Comparison of ENCODE assay signal across 8 mouse cellular contexts in the genomic region with DNA sequence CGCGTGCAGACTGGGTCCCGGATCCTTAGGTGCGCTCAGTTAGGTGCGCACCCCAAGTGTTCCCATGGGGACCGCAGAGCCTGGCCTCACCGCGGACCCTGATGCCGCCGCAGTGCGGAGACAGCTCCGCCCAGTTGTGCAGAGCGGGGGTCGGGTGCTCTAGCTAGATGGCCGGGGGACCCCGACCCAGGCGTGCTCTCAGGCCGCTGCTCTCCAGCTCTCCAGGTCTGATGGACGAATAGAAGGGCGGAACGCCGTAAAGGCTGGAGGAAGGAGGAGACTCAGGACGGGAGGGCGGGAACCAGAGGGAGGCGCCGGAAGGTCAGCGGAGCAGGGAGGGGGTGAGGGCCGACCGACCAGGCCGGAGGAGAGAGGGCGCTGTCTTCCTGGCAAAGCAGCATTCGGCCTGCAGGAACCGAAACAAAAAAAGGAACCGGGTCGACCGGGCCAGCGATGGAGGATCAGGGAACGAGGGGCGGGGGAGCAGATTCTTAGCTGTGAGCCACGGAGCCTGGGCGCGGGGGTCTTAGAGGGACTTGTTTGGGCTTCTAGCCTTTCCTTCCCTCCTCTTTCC. TPM values are rescaled to one million over a fixed set of nuclear protein-coding genes. Genes with fewer than 3 reads are reported as not detected.
DNase-seq lines count a peak whose midpoint lies in the region; ATAC-seq lines count a peak whose summit lies in the region.

TSS of gene Six1 (minus strand) at position 220 of the 574 bp plus-strand sequence.

- 0 out of 2 replicates have a peak within 1 kb of the TSS, but pooled peaks have one; percentile 21 for H3K9ac ChIP-seq in forebrain, embryonic 13.5 days
- H3K9ac ChIP-seq in stomach, embryonic 15.5 days, result peak within 1 kb of the TSS; percentile 16; the same call in 1 of the 2 replicates

- peak; percentile 27 for DNase-seq in cerebellum, adult 9-11 months
- no peak for DNase-seq in cerebellum, postnatal 4 days (ENCODE audit: low spot score in 2 of 2)
- peak; percentile 80 to 92 for DNase-seq in adrenal gland, adult (ENCODE audit: inconsistent age in 2 of 2, low spot score in 1 of 2)
- peak; percentile 88 for DNase-seq in heart, postnatal 4 days
- peak; percentile 88 for DNase-seq in limb, embryonic 10.5 days (ENCODE audit: low spot score)
- DNase-seq in mesoderm, embryonic 11.5 days (ENCODE audit: low read depth, low spot score), result peak; percentile 84

- no peaks in the 10 kb centered on the region for H3K36me3 ChIP-seq in forebrain, embryonic 13.5 days (ENCODE audit: poor library complexity, severe bottlenecking)
- no peaks in the 10 kb centered on the region for H3K36me3 ChIP-seq in limb, embryonic 10.5 days
- H3K36me3 ChIP-seq in stomach, embryonic 15.5 days, result no peaks in the 10 kb centered on the region

- peak within 1 kb of the TSS; percentile 64 for H3K4me2 ChIP-seq in forebrain, embryonic 13.5 days
- peak within 1 kb of the TSS; percentile 93 for H3K4me2 ChIP-seq in stomach, embryonic 15.5 days

- H3K4me3 ChIP-seq in forebrain, embryonic 13.5 days, result peak within 1 kb of the TSS; percentile 41
- peak within 1 kb of the TSS; percentile 60 for H3K4me3 ChIP-seq in limb, embryonic 10.5 days
- peak within 1 kb of the TSS; percentile 54 for H3K4me3 ChIP-seq in stomach, embryonic 15.5 days (replicated peaks)

- peaks cover 20% of the 10 kb centered on the region for H3K4me1 ChIP-seq in forebrain, embryonic 13.5 days
- peaks cover 78% of the 10 kb centered on the region for H3K4me1 ChIP-seq in limb, embryonic 10.5 days
- peaks cover 12% of the 10 kb centered on the region; the same call in 1 of the 2 replicates for H3K4me1 ChIP-seq in stomach, embryonic 15.5 days

- no peak within 1 kb of the TSS for H3K27ac ChIP-seq in forebrain, embryonic 13.5 days
- peak within 1 kb of the TSS; percentile 89 for H3K27ac ChIP-seq in limb, embryonic 10.5 days
- H3K27ac ChIP-seq in stomach, embryonic 15.5 days, result no peak within 1 kb of the TSS

- under 1% methylated on average over 41 of the region's 42 CpGs for WGBS in forebrain, embryonic 13.5 days
- WGBS in limb, embryonic 10.5 days, result 1% methylated on average over 41 of the region's 42 CpGs
- under 1% methylated on average over 41 of the region's 42 CpGs for WGBS in stomach, embryonic 15.5 days

- peak; percentile 75 for ATAC-seq in forebrain, embryonic 13.5 days
- ATAC-seq in stomach, embryonic 15.5 days (ENCODE audit: insufficient read depth, low FRiP score, low read depth), result peak; percentile 85

- H3K9me3 ChIP-seq in forebrain, embryonic 13.5 days (replicated peaks), result no peaks in the 10 kb centered on the region
- H3K9me3 ChIP-seq in limb, embryonic 10.5 days (replicated peaks), result no peaks in the 10 kb centered on the region
- H3K9me3 ChIP-seq in stomach, embryonic 15.5 days, result no peaks in the 10 kb centered on the region

- H3K27me3 ChIP-seq in forebrain, embryonic 13.5 days, result peaks cover 99% of the 10 kb centered on the region
- peaks cover 50% of the 10 kb centered on the region for H3K27me3 ChIP-seq in limb, embryonic 10.5 days (ENCODE audit: low read depth, poor library complexity, severe bottlenecking)
- peaks cover 79% of the 10 kb centered on the region for H3K27me3 ChIP-seq in stomach, embryonic 15.5 days (replicated peaks)

RNA-seq across cellular contexts. Expression of gene Six1, which starts in this region (rescaled TPM):
- 0.22 and 0.42 TPM in 2 replicates for polyA plus RNA-seq in forebrain, embryonic 13.5 days (2015; fragmentation: Nextera tagmentation; extraction: Ambion mirVana)
- under 1 TPM; 0.19 to 0.54 TPM for total RNA-seq in heart, postnatal 4 days (2021)
- 18.0 and 32.6 TPM in 2 replicates for polyA plus RNA-seq in limb, embryonic 10.5 days (2016; fragmentation: Nextera tagmentation; extraction: Ambion mirVana)
- polyA plus RNA-seq in stomach, embryonic 15.5 days (2015; fragmentation: Nextera tagmentation; extraction: Ambion mirVana), result 0.08 and 0.72 TPM in 2 replicates

Comparison
In these comparisons a context has a peak if more than half of its experiments do, and no peak if none do; other contexts are left out.
1. RNA of gene Six1 (polyA plus RNA-seq): 18.0 to 32.6 TPM in limb, embryonic 10.5 days; 0.22 to 0.42 TPM in forebrain, embryonic 13.5 days and 0.08 to 0.72 TPM in stomach, embryonic 15.5 days; every median in the first group is over 10 times any median in the second.
2. DNase-seq: peak in cerebellum, adult 9-11 months (single experiment), adrenal gland, adult (2 of 2), limb, embryonic 10.5 days (single experiment) and mesoderm, embryonic 11.5 days (single experiment); none in cerebellum, postnatal 4 days (0 of 2).
3. Peak in ATAC-seq, H3K4me3 ChIP-seq, H3K9ac ChIP-seq and H3K4me2 ChIP-seq in forebrain, embryonic 13.5 days; RNA of the gene not detected or under 1 TPM.
4. Peak in DNase-seq in heart, postnatal 4 days; RNA of the gene not detected or under 1 TPM.
5. Peak in ATAC-seq, H3K4me3 ChIP-seq, H3K9ac ChIP-seq and H3K4me2 ChIP-seq in stomach, embryonic 15.5 days; RNA of the gene not detected or under 1 TPM.
6. Peak in every context shown above with its lines, with median percentiles within 50 percentile points of each other: H3K4me3 ChIP-seq.